Mouse (Mus musculus): Measurements from ENCODE around the gene Apba2. TPM values are rescaled to one million over a fixed set of nuclear protein-coding genes. Genes with fewer than 3 reads are reported as not detected.

Gene Apba2
- total RNA-seq, 1 experiment from 2014 or later = 0.50 TPM

Other genes starting within 250 kb of the Apba2 start
- gene Mtmr10, start 214.1 kb upstream of the Apba2 start, total RNA-seq (2017) = 3.4 and 4.3 TPM in 2 replicates
- gene Fan1, start 127.6 kb upstream of the Apba2 start, total RNA-seq (2017) = 9.2 and 14.4 TPM in 2 replicates
- gene Mphosph10, start 109.4 kb upstream of the Apba2 start, total RNA-seq (2017) = 84.7 and 99.5 TPM in 2 replicates
- gene Mcee, start 109.1 kb upstream of the Apba2 start, total RNA-seq (2017) = 84.4 and 122 TPM in 2 replicates